Mouse (Mus musculus) limb, embryonic 14.5 days (tissue): ENCODE data around the gene Slc46a2. TPM values are rescaled to one million over a fixed set of nuclear protein-coding genes. Genes with fewer than 3 reads are reported as not detected.

ENCODE experiments used
- ATAC-seq: fragments of 200-750 bp; cut with Nextera tagmentation; 2 replicates; pipeline ENCODE4 v1.8.0; 2017; ENCODE audit warnings: low read depth, moderate number of reproducible peaks, moderate TSS enrichment; ENCODE audit not compliant: low FRiP score
- DNase-seq: peaks from one replicate; pipeline ENCODE4 v3.0.0-alpha.2; 2015; ENCODE audit warnings: low spot score
- H3K27ac ChIP-seq: fragments of 300-500 bp; sonication (generic); replicated peaks from 2 replicates; pipeline ENCODE4 v1.5.1; 2014; ENCODE audit warnings: low read depth, mild to moderate bottlenecking, low read length, moderate library complexity, mixed read lengths
- H3K27me3 ChIP-seq: fragments of 300-500 bp; sonication (generic); 2 replicates; pipeline ENCODE4 v1.6.1; 2014; ENCODE audit warnings: low read length, mixed read lengths; ENCODE audit not compliant: control insufficient read depth, insufficient read depth
- H3K36me3 ChIP-seq: fragments of 300-500 bp; sonication (generic); 2 replicates; pipeline ENCODE4 v1.6.1; 2014; ENCODE audit warnings: mild to moderate bottlenecking, low read length, moderate library complexity, mixed read lengths; ENCODE audit not compliant: control insufficient read depth, insufficient read depth
- H3K4me1 ChIP-seq: fragments of 300-500 bp; sonication (generic); 2 replicates; pipeline ENCODE4 v1.6.1; 2014; ENCODE audit warnings: antibody characterized with exemption, low read length, mixed read lengths; ENCODE audit not compliant: control insufficient read depth, insufficient read depth
- H3K4me2 ChIP-seq: fragments of 300-500 bp; sonication (generic); replicated peaks from 2 replicates; pipeline ENCODE4 v1.6.1; 2014; ENCODE audit warnings: low read depth, mild to moderate bottlenecking, low read length, moderate library complexity; ENCODE audit not compliant: severe bottlenecking
- H3K4me3 ChIP-seq: fragments of 300-500 bp; sonication (generic); replicated peaks from 2 replicates; pipeline ENCODE4 v1.5.1; 2014; ENCODE audit warnings: low read length
- H3K9ac ChIP-seq: fragments of 300-500 bp; sonication (generic); 2 replicates; pipeline ENCODE4 v1.6.1; 2014; ENCODE audit warnings: mild to moderate bottlenecking, low read depth, low read length, moderate library complexity; ENCODE audit not compliant: severe bottlenecking
- H3K9me3 ChIP-seq: fragments of 300-500 bp; sonication (generic); 2 replicates; pipeline ENCODE4 v1.6.1; 2016; ENCODE audit warnings: low read length; ENCODE audit not compliant: control insufficient read depth
- POLR2A ChIP-seq: fragments of 200-500 bp; IDR thresholded peaks from 2 replicates; pipeline ENCODE4 v1.8.0; 2012; ENCODE audit warnings: inconsistent platforms, mild to moderate bottlenecking, moderate library complexity, borderline replicate concordance; ENCODE audit not compliant: insufficient read depth, insufficient read length; ENCODE audit errors: extremely low read depth
- WGBS: fragments of 180-500 bp; shearing (Covaris S2); extraction: QIAGEN DNeasy Blood & Tissue Kit; methylation state at CpG from one replicate; pipeline ENCODE4 v1.1.7; 2014; 5-methylcytosine and 5-hydroxymethylcytosine counted together
- polyA plus RNA-seq, 2 experiments: library from polyadenylated mRNA; depleted of rRNA in 1 of 2; stranded (reverse) in 1 of 2; unstranded in 1 of 2; fragments of >200 nt; fragmentation: Nextera tagmentation in 1 of 2; extraction: Ambion mirVana in 1 of 2; gene quantifications; 2 replicates each; pipeline versions ENCODE4 v1.2.1 to v1.2.3; 2012 to 2014

Slc46a2 gene
- polyA plus RNA-seq, 2 experiments: 0.03 to 0.17 TPM

GRCm38 (mm10) chr4:59908785-59909184 lies 6.1 kb downstream of the Slc46a2 start:
- TF ChIP-seq POLR2A: no peak
- DNase-seq (no peak), ATAC-seq (no peak)
- Histone ChIP-seq H3K9ac (no peak overlapping the region), H3K27ac (no peak overlapping the region), H3K9me3 (no peaks in the 10 kb centered on the region), H3K36me3 (no peaks in the 10 kb centered on the region), H3K27me3 (no peaks in the 10 kb centered on the region; the same call in 1 of the 2 replicates), H3K4me1 (no peaks in the 10 kb centered on the region), H3K4me2 (no peak overlapping the region), H3K4me3 (no peak overlapping the region)
- 94% methylated on average over 2 of the region's 2 CpGs for WGBS

DNA sequence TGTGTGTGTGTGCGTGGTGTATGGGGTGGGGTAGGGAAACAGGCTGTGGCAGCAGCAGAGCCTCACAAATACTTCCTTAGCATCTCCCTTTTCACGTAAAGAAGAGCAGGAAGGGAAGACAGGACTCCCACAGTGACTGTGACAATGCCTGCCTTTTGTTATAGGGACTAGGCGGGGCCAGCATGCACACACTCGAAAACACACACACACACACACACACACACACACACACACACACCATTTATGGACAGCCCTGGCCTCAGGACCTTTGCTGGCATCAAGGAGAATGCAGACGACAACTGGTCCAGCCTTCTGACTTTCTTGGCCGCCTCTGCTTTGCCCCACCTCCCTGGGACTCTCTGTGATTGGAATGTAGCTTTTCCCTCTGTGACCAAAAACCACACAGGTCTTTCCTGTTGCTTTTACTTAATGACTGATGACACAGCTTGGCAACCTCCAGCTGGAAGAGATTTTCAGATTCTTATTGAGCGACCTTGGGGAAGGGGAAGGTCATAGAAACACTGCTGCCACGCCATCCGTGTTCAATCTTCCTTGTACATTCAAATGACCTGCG lies 7.1 kb downstream of the Slc46a2 start:
- ATAC-seq (no peak), DNase-seq (no peak)
- Histone ChIP-seq H3K4me3 (no peak overlapping the region), H3K9me3 (no peaks in the 10 kb centered on the region), H3K4me1 (no peaks in the 10 kb centered on the region), H3K36me3 (no peaks in the 10 kb centered on the region), H3K9ac (no peak overlapping the region), H3K27me3 (no peaks in the 10 kb centered on the region), H3K27ac (no peak overlapping the region), H3K4me2 (no peak overlapping the region)
- WGBS: 56% methylated on average over 10 of the region's 10 CpGs
- TF ChIP-seq POLR2A: no peak

DNA sequence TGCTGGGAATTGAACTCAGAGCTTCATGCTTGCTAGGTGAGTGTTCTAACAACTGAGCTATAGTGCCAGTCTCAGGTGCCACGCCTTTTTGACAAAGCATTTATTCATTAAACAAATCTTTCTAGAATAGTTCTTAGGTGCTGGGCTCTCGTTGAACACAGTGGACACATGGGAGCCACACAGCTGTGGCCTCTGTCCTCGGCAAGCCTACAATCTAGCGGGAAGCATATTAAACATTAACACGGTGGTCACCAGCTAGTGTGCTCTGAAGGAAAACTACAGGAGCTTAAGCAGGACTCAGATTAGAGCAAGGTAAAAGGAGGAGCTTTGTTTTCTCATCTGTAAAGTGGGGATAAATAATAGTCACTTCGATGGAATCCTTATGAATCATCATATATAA lies 7.8 kb downstream of the Slc46a2 start:
- no peak for TF ChIP-seq POLR2A
- no peaks in the 10 kb centered on the region for H3K36me3 ChIP-seq
- DNase-seq (no peak), ATAC-seq (no peak)
- H3K4me1 ChIP-seq: no peaks in the 10 kb centered on the region
- 83% methylated on average over 6 of the region's 6 CpGs for WGBS
- H3K27ac ChIP-seq: no peak overlapping the region
- no peak overlapping the region for H3K4me3 ChIP-seq
- no peak overlapping the region for H3K4me2 ChIP-seq
- no peaks in the 10 kb centered on the region for H3K27me3 ChIP-seq
- H3K9me3 ChIP-seq: no peaks in the 10 kb centered on the region
- no peak overlapping the region for H3K9ac ChIP-seq

DNA sequence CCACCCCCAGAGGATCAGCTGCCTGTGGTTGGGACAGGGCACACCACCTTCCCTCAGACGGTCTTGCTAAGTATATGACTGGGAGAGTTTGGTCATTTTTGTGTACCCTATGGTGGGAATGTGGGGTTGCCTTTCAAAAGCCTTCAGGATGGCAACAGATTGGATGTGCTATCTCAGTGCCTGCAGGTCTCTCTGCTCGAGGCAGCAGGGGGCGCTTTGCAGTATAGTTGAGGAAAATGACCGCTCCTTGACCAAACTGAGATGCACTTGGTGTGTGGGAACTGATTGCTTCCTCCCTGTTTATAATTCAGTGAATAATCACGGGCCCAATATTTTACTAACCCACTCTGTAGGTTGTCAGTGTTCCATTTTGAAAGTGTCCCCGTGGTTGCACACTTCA lies 12.3 kb downstream of the Slc46a2 start:
- Histone ChIP-seq H3K27ac (no peak overlapping the region), H3K27me3 (no peaks in the 10 kb centered on the region), H3K4me2 (no peak overlapping the region), H3K9ac (no peak overlapping the region), H3K9me3 (no peaks in the 10 kb centered on the region), H3K36me3 (peaks cover 13% of the 10 kb centered on the region), H3K4me3 (no peak overlapping the region), H3K4me1 (no peaks in the 10 kb centered on the region)
- ATAC-seq: no peak
- 70% methylated on average over 6 of the region's 6 CpGs for WGBS
- no peak for DNase-seq
- TF ChIP-seq POLR2A: no peak

DNA sequence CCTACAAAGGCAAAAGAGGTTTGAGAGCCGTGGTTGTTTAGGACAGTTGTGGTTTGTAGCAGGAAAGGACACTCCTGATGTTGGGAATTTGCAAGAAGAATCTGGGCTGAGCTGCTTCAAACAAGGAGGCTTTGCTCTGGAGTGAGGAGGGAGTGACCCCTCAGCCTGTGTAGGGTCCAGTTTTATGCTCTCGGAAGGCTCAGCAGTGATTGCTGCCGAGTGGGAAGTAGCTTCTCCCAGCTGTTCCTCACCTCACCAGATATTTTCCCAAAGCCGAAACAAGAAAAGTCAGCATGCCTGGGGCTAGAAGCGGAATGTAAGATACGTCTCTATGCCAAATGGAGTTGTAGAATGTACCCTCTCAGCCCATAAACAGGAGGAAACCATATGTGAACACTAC lies 13.0 kb downstream of the Slc46a2 start:
- no peaks in the 10 kb centered on the region for H3K4me1 ChIP-seq
- no peak overlapping the region for H3K4me2 ChIP-seq
- H3K9me3 ChIP-seq: no peaks in the 10 kb centered on the region
- 62% methylated on average over 6 of the region's 6 CpGs for WGBS
- no peak overlapping the region for H3K4me3 ChIP-seq
- H3K9ac ChIP-seq: no peak overlapping the region
- DNase-seq (no peak), ATAC-seq (no peak)
- no peak for TF ChIP-seq POLR2A
- peaks cover 13% of the 10 kb centered on the region for H3K36me3 ChIP-seq
- H3K27ac ChIP-seq: no peak overlapping the region
- no peaks in the 10 kb centered on the region for H3K27me3 ChIP-seq

GRCm38 (mm10) chr4:59898521-59898919 lies 16.3 kb downstream of the Slc46a2 start:
- H3K9ac ChIP-seq: no peak overlapping the region
- H3K27ac ChIP-seq: no peak overlapping the region
- H3K9me3 ChIP-seq: no peaks in the 10 kb centered on the region
- no peak overlapping the region for H3K4me2 ChIP-seq
- no peak for ATAC-seq
- no peaks in the 10 kb centered on the region for H3K4me1 ChIP-seq
- H3K36me3 ChIP-seq: peaks cover 20% of the 10 kb centered on the region
- no peak for TF ChIP-seq POLR2A
- H3K4me3 ChIP-seq: no peak overlapping the region
- DNase-seq: no peak
- 77% methylated on average over 9 of the region's 9 CpGs for WGBS
- H3K27me3 ChIP-seq: no peaks in the 10 kb centered on the region
